Mouse (Mus musculus): ENCODE measurements around the gene Usp20. TPM values are rescaled to one million over a fixed set of nuclear protein-coding genes. Genes with fewer than 3 reads are reported as not detected.

The Usp20 gene
- polyA plus RNA-seq, 1 experiment from 2014 or later: 42.4 TPM

- Histone ChIP-seq H3K36me3 (peaks cover 20% of the 10 kb centered on the region), H3K4me3 (no peak overlapping the region), H3K9ac (no peak overlapping the region), H3K27ac (no peak overlapping the region), H3K4me1 (replicated peaks) (peaks cover 17% of the 10 kb centered on the region), H3K27me3 (no peaks in the 10 kb centered on the region), H3K9me3 (no peaks in the 10 kb centered on the region), H3K4me2 (no peak overlapping the region)
- ATAC-seq (ENCODE audit: low FRiP score): no peak
- 75% methylated on average over 11 of the region's 11 CpGs for WGBS
Measured at GRCm38 (mm10) chr2:30995432-30995996, 13.4 kb downstream of the Usp20 start.

GRCm38 (mm10) chr2:30998443-30999260 is 16.6 kb downstream of the Usp20 start:
- H3K4me1 ChIP-seq (replicated peaks): peaks cover 17% of the 10 kb centered on the region
- WGBS: 58% methylated on average over 8 of the region's 8 CpGs
- H3K36me3 ChIP-seq: peaks cover 41% of the 10 kb centered on the region
- H3K9me3 ChIP-seq: no peaks in the 10 kb centered on the region
- peak; percentile 52; the same call in 1 of the 2 replicates for ATAC-seq (ENCODE audit: low FRiP score)
- no peak overlapping the region for H3K4me3 ChIP-seq
- peak overlapping the region; percentile 64 for H3K27ac ChIP-seq
- H3K27me3 ChIP-seq: no peaks in the 10 kb centered on the region
- H3K9ac ChIP-seq: no peak overlapping the region
- no peak overlapping the region for H3K4me2 ChIP-seq

GRCm38 (mm10) chr2:31002857-31003256 is 20.8 kb downstream of the Usp20 start:
- no peaks in the 10 kb centered on the region for H3K9me3 ChIP-seq
- H3K4me2 ChIP-seq: no peak overlapping the region
- no peak overlapping the region for H3K4me3 ChIP-seq
- H3K36me3 ChIP-seq: peaks cover 79% of the 10 kb centered on the region
- no peak for ATAC-seq (ENCODE audit: low FRiP score)
- no peak overlapping the region for H3K27ac ChIP-seq
- H3K27me3 ChIP-seq: no peaks in the 10 kb centered on the region
- peaks cover 21% of the 10 kb centered on the region for H3K4me1 ChIP-seq (replicated peaks)
- no peak overlapping the region for H3K9ac ChIP-seq
- whole genome bisulfite sequencing: 94% methylated on average over 10 of the region's 10 CpGs

- H3K27me3 ChIP-seq: no peaks in the 10 kb centered on the region
- H3K4me2 ChIP-seq: no peak overlapping the region
- H3K9ac ChIP-seq: no peak overlapping the region
- no peak overlapping the region for H3K4me3 ChIP-seq
- H3K4me1 ChIP-seq (replicated peaks): peaks cover 8% of the 10 kb centered on the region; the same call in 1 of the 2 replicates
- H3K36me3 ChIP-seq: peaks cover 89% of the 10 kb centered on the region
- no peak for ATAC-seq (ENCODE audit: low FRiP score)
- WGBS: 72% methylated on average over 2 of the region's 2 CpGs
- H3K27ac ChIP-seq: no peak overlapping the region
- H3K9me3 ChIP-seq: no peaks in the 10 kb centered on the region
Measured at GRCm38 (mm10) chr2:31005453-31005852, 23.4 kb downstream of the Usp20 start.

GRCm38 (mm10) chr2:31006434-31006833 is 24.4 kb downstream of the Usp20 start:
- Histone ChIP-seq H3K9me3 (no peaks in the 10 kb centered on the region), H3K27me3 (no peaks in the 10 kb centered on the region), H3K4me2 (no peak overlapping the region), H3K36me3 (peaks cover 96% of the 10 kb centered on the region), H3K4me1 (replicated peaks) (peaks cover 8% of the 10 kb centered on the region; the same call in 1 of the 2 replicates), H3K27ac (peak overlapping the region; percentile 35; the same call in 1 of the 2 replicates), H3K4me3 (no peak overlapping the region), H3K9ac (no peak overlapping the region)
- WGBS: 78% methylated on average over 5 of the region's 5 CpGs
- ATAC-seq (ENCODE audit: low FRiP score): no peak

GRCm38 (mm10) chr2:31007208-31007607 is 25.1 kb downstream of the Usp20 start:
- Histone ChIP-seq H3K9ac (no peak overlapping the region), H3K9me3 (no peaks in the 10 kb centered on the region), H3K27ac (no peak overlapping the region), H3K4me1 (replicated peaks) (peaks cover 8% of the 10 kb centered on the region; the same call in 1 of the 2 replicates), H3K36me3 (peaks cover 96% of the 10 kb centered on the region), H3K4me3 (no peak overlapping the region), H3K27me3 (no peaks in the 10 kb centered on the region), H3K4me2 (no peak overlapping the region)
- no peak for ATAC-seq (ENCODE audit: low FRiP score)
- WGBS: 90% methylated on average over 5 of the region's 5 CpGs

GRCm38 (mm10) chr2:31013371-31014120 is 31.5 kb downstream of the Usp20 start:
- H3K4me3 ChIP-seq: no peak overlapping the region
- no peak for ATAC-seq (ENCODE audit: low FRiP score)
- no peak overlapping the region for H3K4me2 ChIP-seq
- no peak overlapping the region for H3K27ac ChIP-seq
- no peak overlapping the region for H3K9ac ChIP-seq
- peaks cover 95% of the 10 kb centered on the region for H3K36me3 ChIP-seq
- H3K27me3 ChIP-seq: no peaks in the 10 kb centered on the region
- WGBS: 76% methylated on average over 14 of the region's 14 CpGs
- H3K4me1 ChIP-seq (replicated peaks): no peaks in the 10 kb centered on the region
- H3K9me3 ChIP-seq: no peaks in the 10 kb centered on the region

- H3K9ac ChIP-seq: no peak overlapping the region
- no peak overlapping the region for H3K27ac ChIP-seq
- ATAC-seq (ENCODE audit: low FRiP score): no peak
- WGBS: 96% methylated on average over 18 of the region's 18 CpGs
- no peak overlapping the region for H3K4me2 ChIP-seq
- no peaks in the 10 kb centered on the region for H3K9me3 ChIP-seq
- H3K27me3 ChIP-seq: no peaks in the 10 kb centered on the region
- no peak overlapping the region for H3K4me3 ChIP-seq
- H3K36me3 ChIP-seq: peaks cover 95% of the 10 kb centered on the region
- no peaks in the 10 kb centered on the region for H3K4me1 ChIP-seq (replicated peaks)
Measured at GRCm38 (mm10) chr2:31017625-31018317, 35.7 kb downstream of the Usp20 start.

- Histone ChIP-seq H3K27me3 (no peaks in the 10 kb centered on the region), H3K9me3 (no peaks in the 10 kb centered on the region), H3K27ac (no peak overlapping the region), H3K4me1 (replicated peaks) (no peaks in the 10 kb centered on the region), H3K4me3 (no peak overlapping the region), H3K9ac (no peak overlapping the region), H3K36me3 (peaks cover 93% of the 10 kb centered on the region), H3K4me2 (no peak overlapping the region)
- ATAC-seq (ENCODE audit: low FRiP score): no peak
- WGBS: 87% methylated on average over 8 of the region's 8 CpGs
Measured at GRCm38 (mm10) chr2:31018519-31018918, 36.4 kb downstream of the Usp20 start.

GRCm38 (mm10) chr2:31019011-31019410 is 36.9 kb downstream of the Usp20 start:
- no peak for ATAC-seq (ENCODE audit: low FRiP score)
- WGBS: 90% methylated on average over 8 of the region's 8 CpGs
- H3K36me3 ChIP-seq: peaks cover 88% of the 10 kb centered on the region

GRCm38 (mm10) chr2:31020202-31020601 is 38.1 kb downstream of the Usp20 start:
- 96% methylated on average over 2 of the region's 2 CpGs for WGBS
- H3K27me3 ChIP-seq: no peaks in the 10 kb centered on the region
- H3K27ac ChIP-seq: no peak overlapping the region
- ATAC-seq (ENCODE audit: low FRiP score): no peak
- peaks cover 78% of the 10 kb centered on the region for H3K36me3 ChIP-seq
- H3K4me3 ChIP-seq: no peak overlapping the region
- no peaks in the 10 kb centered on the region for H3K9me3 ChIP-seq
- H3K4me1 ChIP-seq (replicated peaks): no peaks in the 10 kb centered on the region
- no peak overlapping the region for H3K4me2 ChIP-seq
- no peak overlapping the region for H3K9ac ChIP-seq

More at GRCm38 (mm10) chr2:31019011-31019410, 36.9 kb downstream of the Usp20 start:
- Histone ChIP-seq H3K9me3 (no peaks in the 10 kb centered on the region), H3K9ac (no peak overlapping the region), H3K4me1 (replicated peaks) (no peaks in the 10 kb centered on the region), H3K27me3 (no peaks in the 10 kb centered on the region), H3K4me2 (no peak overlapping the region), H3K27ac (no peak overlapping the region), H3K4me3 (no peak overlapping the region)

- peaks cover 65% of the 10 kb centered on the region for H3K36me3 ChIP-seq
- no peak overlapping the region for H3K4me3 ChIP-seq
- H3K9ac ChIP-seq: no peak overlapping the region
- WGBS: 86% methylated on average over 5 of the region's 5 CpGs
- no peak overlapping the region for H3K4me2 ChIP-seq
- H3K27ac ChIP-seq: no peak overlapping the region
- H3K4me1 ChIP-seq (replicated peaks): no peaks in the 10 kb centered on the region
- no peak for ATAC-seq (ENCODE audit: low FRiP score)
- no peaks in the 10 kb centered on the region for H3K9me3 ChIP-seq
- no peaks in the 10 kb centered on the region for H3K27me3 ChIP-seq
Measured at GRCm38 (mm10) chr2:31023940-31024339, 41.9 kb downstream of the Usp20 start.

All from hindbrain, embryonic 13.5 days (tissue).